In the genomic region with DNA sequence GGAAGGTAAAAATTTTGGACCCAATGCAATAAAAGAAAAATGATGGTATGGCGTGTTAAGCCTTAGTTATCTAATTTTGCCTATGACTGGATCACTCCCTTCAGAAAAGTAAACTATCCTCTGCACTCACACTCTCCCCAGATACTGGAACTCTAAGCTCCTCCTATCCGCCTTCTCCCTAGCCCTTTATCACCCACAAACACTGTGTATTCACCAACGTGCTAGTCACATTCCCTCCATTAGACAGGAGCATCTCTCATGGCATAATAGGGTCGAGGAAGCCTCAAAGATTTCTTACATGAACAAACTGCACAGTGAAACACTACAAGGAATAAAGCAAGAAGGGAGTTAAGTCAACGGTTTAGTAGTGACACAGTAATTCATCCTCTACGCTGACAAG, we compare ENCODE assay signal across 8 mouse cellular contexts. TPM values are rescaled to one million over a fixed set of nuclear protein-coding genes. Genes with fewer than 3 reads are reported as not detected.
DNase-seq lines count a peak whose midpoint lies in the region; ATAC-seq and TF ChIP-seq lines count a peak whose summit lies in the region.

No protein-coding gene starts in this region.

- no peak for TF ChIP-seq CTCF in MEL (IDR thresholded peaks at IDR 0.05 in 2 of 3, conservative IDR thresholded peaks at IDR 0.05 in 1 of 3; ENCODE audit: control insufficient read depth in 1 of 3, insufficient read depth in 1 of 3, low read depth in 2 of 3, low read length in 3 of 3, poor library complexity in 1 of 3, severe bottlenecking in 1 of 3)
- TF ChIP-seq CTCF in liver, postnatal 0 days (IDR thresholded peaks at IDR 0.05; ENCODE audit: low read depth): no peak

- WGBS in heart, embryonic 12.5 days: 30% methylated on average over 6 of the region's 6 CpGs
- WGBS in forebrain, embryonic 16.5 days: 33% methylated on average over 6 of the region's 6 CpGs
- 23% methylated on average over 6 of the region's 6 CpGs for WGBS in liver, postnatal 0 days (ENCODE audit: insufficient replicate concordance)

- TF ChIP-seq RAD21 in MEL (IDR thresholded peaks at IDR 0.05; ENCODE audit: low read depth, low read length): no peak

- H3K27me3 ChIP-seq in heart, embryonic 12.5 days (replicated peaks): 0 out of 2 replicates have a peak, but pooled peaks cover 3% of the 10 kb centered on the region
- no peaks in the 10 kb centered on the region for H3K27me3 ChIP-seq in MEL (ENCODE audit: control insufficient read depth in 1 of 2, insufficient read depth in 2 of 2, low read length in 2 of 2)
- no peaks in the 10 kb centered on the region; the same call in 1 of the 2 replicates for H3K27me3 ChIP-seq in forebrain, embryonic 16.5 days (replicated peaks; ENCODE audit: control insufficient read depth, insufficient read depth, low read length)
- peaks cover 16% of the 10 kb centered on the region for H3K27me3 ChIP-seq in liver, postnatal 0 days (ENCODE audit: insufficient read depth, low read length)

- no peak for TF ChIP-seq EP300 in MEL (IDR thresholded peaks at IDR 0.05; ENCODE audit: low read depth in 1 of 2, low read length in 2 of 2)
- TF ChIP-seq EP300 in liver, postnatal 0 days (IDR thresholded peaks at IDR 0.05; ENCODE audit: low read depth): peak; percentile 21; the same call in 1 of the 2 replicates

- peaks cover 1% of the 10 kb centered on the region; the same call in 1 of the 2 replicates for H3K36me3 ChIP-seq in heart, embryonic 12.5 days
- peaks cover 6 to 8% of the 10 kb centered on the region in 2 experiments for H3K36me3 ChIP-seq in MEL (ENCODE audit: control insufficient read depth in 1 of 2, insufficient read depth in 2 of 2, low read length in 2 of 2)
- H3K36me3 ChIP-seq in forebrain, embryonic 16.5 days (ENCODE audit: control insufficient read depth, insufficient read depth): no peaks in the 10 kb centered on the region
- peaks cover 7% of the 10 kb centered on the region; the same call in 1 of the 2 replicates for H3K36me3 ChIP-seq in liver, postnatal 0 days (replicated peaks; ENCODE audit: insufficient read depth, low read length)

- peak in 1 of 2 experiments; percentile 36; a peak in 1 of 4 replicates for TF ChIP-seq POLR2A in MEL (IDR thresholded peaks at IDR 0.05; ENCODE audit: control insufficient read depth in 1 of 2, insufficient read depth in 1 of 2, low read depth in 1 of 2, low read length in 2 of 2, poor library complexity in 1 of 2)

- no peak for ATAC-seq in heart, embryonic 12.5 days (ENCODE audit: insufficient number of reproducible peaks, low FRiP score)
- ATAC-seq in forebrain, embryonic 16.5 days: no peak
- ATAC-seq in liver, postnatal 0 days: peak; percentile 47

- H3K4me3 ChIP-seq in heart, embryonic 12.5 days: peak overlapping the region; percentile 94
- peak overlapping the region; percentile 66 to 93 for H3K4me3 ChIP-seq in MEL (ENCODE audit: control insufficient read depth in 1 of 2, insufficient read depth in 1 of 2, low read depth in 2 of 2, low read length in 2 of 2)
- H3K4me3 ChIP-seq in forebrain, embryonic 16.5 days (replicated peaks; ENCODE audit: low read length): peak overlapping the region; percentile 89
- peak overlapping the region; percentile 95 for H3K4me3 ChIP-seq in liver, postnatal 0 days (ENCODE audit: low read depth, low read length)

- DNase-seq in heart, adult 9 months (ENCODE audit: low spot score in 2 of 2): no peak
- peak; percentile 77 for DNase-seq in MEL (ENCODE audit: low read depth, low spot score)
- no peak for DNase-seq in liver, postnatal 0 days
- no peak for DNase-seq in right cerebral cortex, postnatal 36 days (ENCODE audit: low spot score in 2 of 2)
- no peak for DNase-seq in left cerebral cortex, postnatal 4 days
- no peak for DNase-seq in cerebellum, adult 9-11 months

- peaks cover 51% of the 10 kb centered on the region for H3K79me2 ChIP-seq in MEL (ENCODE audit: control insufficient read depth, insufficient read depth, low read length, poor library complexity)

- H3K4me1 ChIP-seq in heart, embryonic 12.5 days (replicated peaks): peaks cover 15% of the 10 kb centered on the region
- H3K4me1 ChIP-seq in MEL (ENCODE audit: control insufficient read depth in 1 of 2, insufficient read depth in 2 of 2, low read length in 2 of 2): peaks cover 2 to 9% of the 10 kb centered on the region in 2 experiments; a peak in 3 of 4 replicates
- peaks cover 16% of the 10 kb centered on the region for H3K4me1 ChIP-seq in forebrain, embryonic 16.5 days (replicated peaks; ENCODE audit: control insufficient read depth, insufficient read depth, low read length)
- H3K4me1 ChIP-seq in liver, postnatal 0 days (ENCODE audit: insufficient read depth): peaks cover 16% of the 10 kb centered on the region

- H3K9me3 ChIP-seq in heart, embryonic 12.5 days (replicated peaks): no peaks in the 10 kb centered on the region
- no peaks in the 10 kb centered on the region for H3K9me3 ChIP-seq in MEL (replicated peaks; ENCODE audit: insufficient read depth, low read length)
- no peaks in the 10 kb centered on the region for H3K9me3 ChIP-seq in forebrain, embryonic 16.5 days (ENCODE audit: control insufficient read depth, low read length)
- no peaks in the 10 kb centered on the region for H3K9me3 ChIP-seq in liver, postnatal 0 days (ENCODE audit: low read length)

- H3K9ac ChIP-seq in heart, embryonic 12.5 days: no peak overlapping the region
- H3K9ac ChIP-seq in MEL (ENCODE audit: control insufficient read depth, low read depth, low read length, poor library complexity, severe bottlenecking): peak overlapping the region; percentile 94
- H3K9ac ChIP-seq in forebrain, embryonic 16.5 days (replicated peaks; ENCODE audit: low read depth, low read length): peak overlapping the region; percentile 91; the same call in 1 of the 2 replicates
- H3K9ac ChIP-seq in liver, postnatal 0 days (replicated peaks): peak overlapping the region; percentile 89

- H3K27ac ChIP-seq in heart, embryonic 12.5 days (ENCODE audit: poor library complexity, severe bottlenecking): no peak overlapping the region
- peak overlapping the region; percentile 56 for H3K27ac ChIP-seq in MEL (ENCODE audit: control insufficient read depth, low read depth, low read length)
- H3K27ac ChIP-seq in forebrain, embryonic 16.5 days (ENCODE audit: low read length): no peak overlapping the region
- peak overlapping the region; percentile 77 for H3K27ac ChIP-seq in liver, postnatal 0 days (ENCODE audit: low read depth)

- intact Hi-C loops in left cerebral cortex, postnatal 4 days (cut with DNase I): loop anchor here (5.0 kb wide), 1 partner anchor 714 kb away; no protein-coding TSS in a partner anchor

- peak overlapping the region; percentile 82 for H3K4me2 ChIP-seq in heart, embryonic 12.5 days
- peak overlapping the region; percentile 81 for H3K4me2 ChIP-seq in forebrain, embryonic 16.5 days (ENCODE audit: low read length)
- H3K4me2 ChIP-seq in liver, postnatal 0 days (ENCODE audit: low read depth, low read length): peak overlapping the region; percentile 92

TF ChIP-seq in MEL, 35 proteins besides CTCF, POLR2A, EP300 and RAD21 (continues in another document):
- TF ChIP-seq USF1 (IDR thresholded peaks at IDR 0.05; ENCODE audit: low read depth, low read length) (no peak), ELF1 (IDR thresholded peaks at IDR 0.05; ENCODE audit: low read depth, low read length) (no peak), ZMIZ1 (IDR thresholded peaks at IDR 0.05; ENCODE audit: low read depth, low read length) (no peak), RCOR1 (IDR thresholded peaks at IDR 0.05; ENCODE audit: low read depth, low read length) (no peak), NELFE (IDR thresholded peaks at IDR 0.05; ENCODE audit: low read depth, low read length) (no peak), HCFC1 (IDR thresholded peaks at IDR 0.05; ENCODE audit: low read depth, low read length) (no peak), TAL1 (IDR thresholded peaks at IDR 0.05; ENCODE audit: low read length) (no peak), USF2 (IDR thresholded peaks at IDR 0.05; ENCODE audit: borderline replicate concordance in 1 of 2, insufficient read depth in 1 of 2, low read depth in 1 of 2, low read length in 2 of 2) (no peak), POLR2AphosphoS2 (IDR thresholded peaks at IDR 0.05; ENCODE audit: low read length) (no peak), BHLHE40 (IDR thresholded peaks at IDR 0.05; ENCODE audit: borderline replicate concordance, low read depth, low read length) (no peak), MEF2A (IDR thresholded peaks at IDR 0.05; ENCODE audit: extremely low read depth, insufficient replicate concordance, low read depth, low read length, poor library complexity, severe bottlenecking) (no peak), MYC (IDR thresholded peaks at IDR 0.05; ENCODE audit: low read depth, low read length) (0 out of 2 replicates have a peak, but pooled peaks have one; percentile 17), MAZ (IDR thresholded peaks at IDR 0.05; ENCODE audit: low read depth, low read length) (no peak), CHD1 (IDR thresholded peaks at IDR 0.05; ENCODE audit: low read depth, low read length) (no peak), TCF12 (IDR thresholded peaks at IDR 0.05; ENCODE audit: low read depth, low read length) (no peak), MYB (IDR thresholded peaks at IDR 0.05; ENCODE audit: low read depth, low read length) (no peak), NRF1 (IDR thresholded peaks at IDR 0.05; ENCODE audit: insufficient read depth, low read depth, low read length, poor library complexity, severe bottlenecking) (no peak), UBTF (IDR thresholded peaks at IDR 0.05; ENCODE audit: borderline replicate concordance, insufficient read depth, low read depth, low read length) (no peak), JUND (IDR thresholded peaks at IDR 0.05; ENCODE audit: low read depth, low read length) (no peak), GABPA (IDR thresholded peaks at IDR 0.05; ENCODE audit: low read depth, low read length) (no peak), E2F4 (IDR thresholded peaks at IDR 0.05; ENCODE audit: borderline replicate concordance, low read depth, low read length) (no peak), ZKSCAN1 (IDR thresholded peaks at IDR 0.05; ENCODE audit: low read depth, low read length) (no peak), KAT2A (conservative IDR thresholded peaks at IDR 0.05; ENCODE audit: low read depth, low read length) (no peak), MAFK (IDR thresholded peaks at IDR 0.05; ENCODE audit: borderline replicate concordance, low read depth, low read length) (no peak), TBP (IDR thresholded peaks at IDR 0.05; ENCODE audit: low read depth, low read length) (0 out of 2 replicates have a peak, but pooled peaks have one; percentile 27)

RNA-seq across cellular contexts. Expression of a gene that starts 1.1 kb away (rescaled TPM):
- polyA plus RNA-seq in heart, embryonic 12.5 days (2016; fragmentation: Nextera tagmentation; extraction: Ambion mirVana): 32.0 and 32.4 TPM in 2 replicates
- 39.2 and 43.6 TPM in 2 replicates for total RNA-seq in MEL (2012; rRNA removed)
- polyA plus RNA-seq in MEL (2012; ENCODE audit: insufficient read depth in 1 of 2, insufficient read length in 2 of 2, low read depth in 1 of 2, low replicate concordance in 2 of 2, missing spikeins in 1 of 2): 10 to 100 TPM; 60.2 to 87.7 TPM
- polyA plus RNA-seq in forebrain, embryonic 16.5 days (2015; fragmentation: Nextera tagmentation; extraction: Ambion mirVana): 43.9 and 47.7 TPM in 2 replicates
- 9.3 and 10.9 TPM in 2 replicates for polyA plus RNA-seq in liver, postnatal 0 days (2015; fragmentation: Nextera tagmentation; extraction: Ambion mirVana)
- 10 to 100 TPM; 33.9 to 37.2 TPM for total RNA-seq in left cerebral cortex, postnatal 4 days (2021)

Comparison
In these comparisons a context has a peak if more than half of its experiments do, and no peak if none do; other contexts are left out.
1. H3K27ac ChIP-seq: peak in MEL (single experiment) and liver, postnatal 0 days (single experiment); none in heart, embryonic 12.5 days (single experiment) and forebrain, embryonic 16.5 days (single experiment).
2. Peak in every context shown above with its lines, with median percentiles within 50 percentile points of each other: H3K4me2 ChIP-seq and H3K4me3 ChIP-seq.